Mouse (Mus musculus): ENCODE measurements around the gene Mxd3.

Mxd3 gene

DNA sequence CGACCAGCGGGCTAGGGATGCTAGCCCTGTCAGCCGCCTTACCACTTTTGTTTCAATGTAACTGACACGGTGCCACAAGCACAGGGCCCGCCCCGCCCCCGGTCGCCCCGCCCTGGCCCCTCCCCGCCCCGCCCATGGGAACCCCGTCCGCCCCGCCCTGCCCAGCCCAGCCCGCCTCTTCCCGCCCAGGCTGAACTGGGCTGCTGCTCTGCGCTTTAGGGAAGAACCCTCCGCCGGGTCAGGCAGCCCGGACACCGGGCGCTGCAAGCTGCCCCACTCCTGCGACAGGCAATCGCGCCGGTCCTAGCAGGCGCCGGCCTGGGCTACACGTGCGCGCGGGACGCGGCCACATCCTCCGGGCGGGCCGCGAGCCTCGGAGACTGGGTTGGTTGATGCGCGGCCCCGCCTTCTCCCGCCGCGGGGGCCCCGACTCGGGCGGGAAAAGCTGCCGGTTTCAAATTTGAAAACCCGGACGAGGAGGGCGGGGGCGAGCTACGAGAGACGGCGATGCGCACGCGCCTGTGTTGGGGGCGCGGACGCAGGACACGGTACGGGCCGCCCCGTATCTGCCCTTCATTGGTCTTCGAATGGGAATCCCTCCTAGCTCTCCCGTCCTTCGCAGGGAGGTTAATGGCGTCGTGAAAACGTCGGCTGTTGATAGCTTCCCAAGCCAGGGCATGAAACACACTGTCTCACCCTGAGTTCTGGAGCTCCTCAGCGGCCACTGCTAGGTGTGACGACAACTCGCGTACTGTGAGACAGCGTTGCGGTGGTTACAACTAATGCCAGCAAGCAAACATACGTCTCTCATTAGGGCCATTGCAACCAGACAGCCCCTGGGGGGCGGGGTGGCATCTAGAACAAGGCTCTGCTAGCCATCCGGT is at the start of gene Mxd3:
Gene Mxd3, minus strand, starts transcription at position 141 of the 884 bp plus-strand sequence.
- DNase-seq (ENCODE audit: low spot score), result peak; percentile 88

DNA sequence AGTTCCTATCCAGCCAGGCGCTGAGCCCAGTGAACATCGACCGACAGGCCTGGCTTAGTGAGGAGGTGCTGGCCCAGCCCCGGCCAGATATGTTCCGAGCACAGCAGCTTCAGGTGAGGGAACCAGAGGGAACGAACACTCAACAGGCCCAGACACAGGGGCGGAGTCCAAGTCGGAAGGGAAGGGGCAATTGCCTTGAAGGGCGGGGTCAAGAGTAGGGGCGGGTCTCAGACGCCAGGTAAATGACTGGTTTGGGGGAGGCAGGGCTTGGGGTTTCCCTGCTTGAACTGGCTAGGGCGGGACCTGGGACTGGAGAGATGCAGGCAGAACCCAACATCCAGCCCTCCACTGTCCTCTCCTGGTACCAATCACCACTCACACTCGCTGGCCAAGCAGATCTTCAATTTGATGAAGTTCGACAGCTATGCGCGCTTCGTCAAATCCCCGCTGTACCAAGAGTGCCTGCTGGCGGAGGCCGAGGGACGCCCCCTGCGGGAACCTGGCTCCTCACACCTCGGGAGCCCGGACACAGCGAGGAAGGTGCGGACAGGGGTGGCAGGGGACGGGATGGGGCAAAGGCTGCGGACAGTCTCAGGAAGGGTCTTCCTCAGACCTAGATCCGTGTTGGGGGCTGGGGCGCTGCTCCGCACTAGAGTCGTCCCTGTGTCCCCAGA is 49.4 kb upstream of the Mxd3 start:
- DNase-seq (ENCODE audit: low spot score), result no peak

DNA sequence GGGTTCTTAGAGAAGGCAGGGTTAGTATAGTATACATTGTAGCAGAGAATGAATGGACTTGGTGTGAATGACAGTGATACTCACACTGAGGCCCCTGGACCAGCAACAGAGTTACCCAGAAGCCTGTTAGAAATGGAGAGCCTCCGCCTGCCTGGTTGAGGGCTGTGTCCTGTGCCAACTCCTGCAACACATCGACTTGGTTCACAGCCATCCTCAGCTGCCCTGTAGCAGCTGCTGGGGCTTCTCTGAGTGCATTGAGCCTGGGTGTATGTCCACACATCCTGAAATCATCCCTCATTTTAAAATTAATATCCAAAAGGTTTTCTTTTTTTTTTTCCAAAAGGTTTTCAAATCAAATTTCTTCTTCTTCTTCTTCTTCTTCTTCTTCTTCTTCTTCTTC is 46.3 kb upstream of the Mxd3 start:
- DNase-seq (ENCODE audit: low spot score), result no peak

DNA sequence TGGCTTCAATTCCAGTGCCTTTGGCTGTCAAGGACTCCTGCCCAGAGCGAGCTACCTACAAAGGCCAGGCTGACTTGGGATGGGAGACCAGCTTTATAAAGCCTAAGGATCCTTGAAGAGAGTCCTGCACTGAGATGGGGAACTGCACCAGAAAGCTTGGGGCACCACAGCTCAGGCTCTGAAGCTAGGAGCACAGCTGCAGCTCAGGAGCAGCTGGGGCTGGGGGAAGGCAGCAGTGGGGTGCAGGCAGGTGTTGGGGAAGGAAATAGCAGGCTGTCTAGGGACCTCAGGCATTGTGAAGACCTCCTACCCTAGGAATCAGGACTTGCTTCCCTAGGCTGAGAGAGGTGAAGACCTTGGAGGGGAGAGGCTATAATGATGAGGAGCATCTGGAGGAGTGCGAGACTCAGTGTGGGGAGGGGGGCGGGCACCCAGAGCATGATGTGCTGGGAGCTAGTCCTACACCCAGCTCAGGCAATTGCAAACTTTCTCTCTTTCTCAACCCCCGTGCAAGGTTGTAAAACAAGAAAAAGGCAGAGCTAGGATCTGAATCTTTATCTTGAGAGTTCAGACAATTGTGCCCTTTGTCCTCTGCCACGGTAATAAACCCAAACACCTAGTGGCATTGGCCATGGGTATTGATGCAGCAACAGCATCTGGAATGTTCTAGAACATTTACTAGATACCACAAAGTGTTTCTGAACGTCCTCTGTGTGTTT is 44.7 kb upstream of the Mxd3 start:
- no peak for DNase-seq (ENCODE audit: low spot score)

DNA sequence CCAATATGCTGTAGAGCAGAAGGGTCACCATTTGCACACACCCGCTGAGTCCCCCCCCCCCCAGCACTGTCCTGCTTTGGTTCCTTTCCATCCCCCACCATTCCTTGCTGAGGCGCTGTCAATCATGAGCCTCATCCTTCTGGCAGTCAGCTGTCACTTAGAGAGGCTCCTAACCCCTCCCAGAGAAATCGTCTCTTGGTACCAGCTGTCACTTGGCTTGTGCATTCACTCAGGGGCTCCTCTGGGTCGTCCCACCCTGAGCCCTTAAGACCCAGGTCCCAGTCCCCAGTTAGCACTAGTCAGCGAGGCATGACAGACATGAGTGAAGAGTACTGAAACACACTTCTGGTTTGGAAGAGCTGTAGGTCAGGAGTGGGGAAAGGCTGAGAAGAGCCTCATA is 42.1 kb upstream of the Mxd3 start:
- DNase-seq (ENCODE audit: low spot score), result no peak

DNA sequence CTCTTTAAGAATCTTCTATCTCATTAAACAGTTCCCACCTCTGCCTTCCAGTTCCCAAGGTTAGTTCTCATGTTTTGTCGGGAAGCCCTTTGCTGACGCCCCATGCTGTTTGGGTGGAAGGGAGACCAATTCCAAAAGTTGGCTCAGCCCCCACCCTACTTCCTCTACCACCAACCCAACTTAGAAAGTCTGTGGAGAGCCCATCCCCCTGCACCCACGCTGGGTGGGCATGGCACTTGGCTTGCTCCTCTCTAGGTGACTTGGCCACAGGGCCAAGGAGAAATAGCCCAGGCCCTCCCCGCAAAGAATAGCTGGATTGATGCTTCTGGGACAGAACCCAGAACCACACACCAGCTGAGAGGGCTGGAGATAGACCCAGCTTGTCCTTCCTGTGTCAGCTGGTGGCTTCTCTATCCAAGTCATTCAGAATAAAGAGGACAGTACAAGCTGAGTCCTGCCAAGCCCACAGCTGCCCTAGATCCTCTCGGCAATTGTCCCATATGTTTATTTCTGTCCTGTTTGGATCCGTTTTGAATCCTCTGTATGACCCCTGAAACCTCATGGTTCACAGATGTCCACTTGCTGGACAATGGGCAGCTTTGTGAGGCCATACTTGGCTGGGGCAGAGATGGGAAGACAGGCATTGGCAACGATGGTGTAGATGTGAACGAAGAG is 41.5 kb upstream of the Mxd3 start:
- no peak for DNase-seq (ENCODE audit: low spot score)

DNA sequence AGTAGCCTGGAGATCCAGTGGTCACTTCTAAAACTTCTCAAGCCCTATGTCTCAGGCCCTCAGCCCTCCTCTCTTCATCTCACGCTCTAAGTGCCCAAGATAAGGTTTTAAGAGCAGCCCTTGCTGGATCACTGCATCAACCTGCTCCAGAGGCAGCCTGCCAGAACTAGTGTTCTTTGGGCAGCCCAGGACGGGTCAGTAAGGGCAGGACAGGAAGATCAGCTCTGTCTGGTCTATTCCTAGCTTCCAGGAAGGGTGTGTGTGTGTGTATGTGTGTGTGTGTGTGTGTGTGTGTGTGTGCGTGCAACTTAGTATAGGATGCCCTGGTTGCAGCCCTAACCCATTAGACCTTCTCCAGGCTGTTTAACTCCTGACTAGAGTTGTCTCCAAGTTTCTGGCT is 40.6 kb upstream of the Mxd3 start:
- no peak for DNase-seq (ENCODE audit: low spot score)

DNA sequence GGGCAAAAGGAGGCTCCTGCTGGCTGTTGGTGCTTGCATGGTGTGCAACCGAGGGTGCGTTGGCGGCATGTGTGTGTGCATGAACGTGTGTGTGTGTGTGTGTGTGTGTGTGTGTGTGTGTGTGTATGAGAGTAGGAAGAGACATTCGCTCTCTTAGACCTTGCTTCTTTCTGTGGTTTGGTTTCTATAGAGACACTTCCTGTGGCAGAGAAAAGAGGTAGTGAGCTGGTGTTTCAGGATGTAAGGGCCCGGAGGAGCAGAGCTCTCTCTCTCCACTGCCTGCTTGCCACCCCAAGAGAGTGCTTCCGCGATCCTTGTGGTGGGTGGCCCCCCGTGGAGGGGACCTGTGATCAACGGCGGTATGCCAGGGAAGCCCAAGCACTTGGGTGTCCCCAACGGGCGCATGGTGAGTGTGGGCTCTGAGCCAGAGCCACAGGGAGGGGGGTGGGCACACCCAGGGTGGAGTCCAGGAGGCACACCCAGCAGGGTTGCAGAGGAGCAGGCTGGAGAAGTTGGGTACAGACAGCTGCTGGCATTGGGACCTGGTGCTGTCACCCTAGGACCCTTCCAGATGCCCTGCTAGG is 40.0 kb upstream of the Mxd3 start, which contains the start of gene Rgs14:
Gene Rgs14, plus strand, starts transcription at position 202 of the 584 bp plus-strand sequence.
- DNase-seq (ENCODE audit: low spot score), result peak; percentile 44

DNA sequence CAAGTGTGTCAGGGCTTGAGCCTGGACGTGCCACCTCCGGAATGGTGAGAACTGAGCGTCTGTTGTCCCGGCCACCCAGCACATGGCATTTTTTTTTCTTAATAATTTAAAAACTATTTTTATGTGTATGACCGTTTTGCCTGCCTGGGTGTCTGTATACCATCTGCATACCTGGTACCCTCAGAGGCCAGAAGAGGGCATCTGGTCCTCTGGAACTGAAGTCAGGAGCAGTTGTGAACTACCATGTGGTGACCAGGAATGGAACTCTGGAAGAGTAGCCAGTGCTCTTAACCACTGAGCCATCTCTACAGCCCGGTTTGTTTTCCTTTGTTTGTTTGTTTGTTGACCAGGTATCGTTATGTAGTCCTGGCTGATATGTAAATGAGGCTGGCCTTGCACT is 38.8 kb upstream of the Mxd3 start:
- DNase-seq (ENCODE audit: low spot score), result no peak

DNA sequence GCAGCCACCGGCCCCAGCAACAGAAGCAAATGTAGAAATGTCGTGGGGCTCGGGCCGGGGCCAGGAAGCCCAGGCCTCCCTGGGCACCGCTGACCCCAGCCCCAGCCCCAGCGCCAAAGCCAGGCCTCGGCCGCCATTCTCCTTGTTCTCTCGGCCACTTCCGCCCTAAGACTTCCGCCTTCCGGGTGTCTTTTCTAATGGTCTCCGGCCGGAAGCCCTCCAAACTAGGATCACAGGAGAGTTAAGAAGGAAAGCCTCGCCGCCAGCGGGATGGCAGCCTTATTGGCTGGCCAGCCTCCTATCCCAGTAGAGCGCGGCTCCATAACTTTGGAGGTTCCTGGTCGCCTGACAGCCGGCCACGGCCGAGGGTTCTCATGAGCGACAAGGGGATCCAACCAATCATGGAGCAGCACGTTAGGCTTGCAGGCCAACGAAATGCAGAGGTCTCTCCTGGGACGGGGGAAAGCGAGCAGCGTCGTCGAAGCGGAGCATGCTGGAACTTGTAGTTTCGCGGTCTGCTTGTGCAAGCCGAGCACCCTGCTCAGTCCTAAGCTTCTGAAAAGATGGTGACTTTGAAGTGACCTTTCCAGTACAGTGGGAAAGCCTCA is 32.9 kb upstream of the Mxd3 start, which contains the start of gene Lman2:
Gene Lman2, minus strand, starts transcription at position 331 of the 608 bp plus-strand sequence.
- DNase-seq (ENCODE audit: low spot score), result peak; percentile 93

DNA sequence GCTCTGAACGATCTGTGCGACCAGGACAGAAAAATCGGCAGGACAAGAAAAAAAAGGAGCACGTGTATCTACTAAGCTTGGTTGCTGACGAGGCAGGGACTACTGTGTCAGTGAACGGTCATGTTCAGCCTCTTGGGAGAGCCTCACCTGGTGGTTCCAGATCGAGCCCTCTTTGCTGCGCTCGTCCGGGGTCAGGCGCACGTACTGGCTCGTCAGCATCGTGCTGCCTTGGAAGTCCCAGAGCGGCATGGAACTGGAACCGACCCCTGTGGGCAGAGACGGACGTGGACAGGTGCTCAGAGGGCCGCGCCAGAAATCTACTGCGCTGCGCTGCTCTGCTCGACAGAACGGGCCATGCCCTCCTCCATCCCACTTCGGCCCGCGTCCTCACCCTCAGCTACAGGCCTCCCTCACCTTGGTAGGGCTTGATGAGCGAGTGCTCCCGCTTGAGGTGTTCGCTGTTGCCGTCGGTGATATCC is 32.4 kb upstream of the Mxd3 start:
- peak; percentile 22 for DNase-seq (ENCODE audit: low spot score)

DNA sequence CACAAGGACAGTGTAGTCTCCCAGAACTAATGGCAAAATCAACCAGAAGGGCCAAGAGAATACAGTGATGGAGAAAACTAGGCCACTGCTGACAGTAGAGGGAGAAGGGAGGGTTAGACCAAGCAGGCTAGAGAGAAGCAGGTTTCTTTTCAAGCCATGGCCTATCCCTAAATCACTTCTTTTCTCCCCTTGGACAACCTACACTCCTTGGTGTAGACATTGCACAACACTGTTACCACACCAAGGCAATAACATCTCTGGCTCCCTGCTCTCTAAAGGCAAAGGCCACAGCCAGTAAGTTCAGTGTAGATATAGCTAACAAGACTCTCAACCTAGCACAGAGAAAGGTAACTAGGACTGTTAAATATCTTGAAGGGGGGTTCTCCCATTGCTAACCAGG is 31.5 kb upstream of the Mxd3 start:
- no peak for DNase-seq (ENCODE audit: low spot score)

DNA sequence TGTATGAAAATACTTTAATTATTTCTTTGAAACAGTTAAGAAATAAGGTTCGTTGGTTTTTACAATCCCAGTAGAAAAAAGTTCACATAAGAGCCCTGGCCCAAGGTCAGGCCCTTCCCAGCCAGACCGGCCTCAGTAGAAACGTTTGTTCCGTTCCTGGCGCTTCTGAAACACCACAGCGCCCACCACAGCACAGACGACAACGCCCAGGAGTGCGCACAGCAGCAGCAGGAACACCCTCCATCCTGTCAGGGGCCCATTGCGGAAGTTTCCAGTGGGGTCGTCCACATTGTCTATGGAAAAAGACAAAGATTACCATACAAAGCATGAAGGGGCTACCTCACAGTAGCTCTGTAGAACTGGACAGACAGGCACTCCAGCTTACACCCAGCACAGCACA is 17.1 kb upstream of the Mxd3 start:
- no peak for DNase-seq (ENCODE audit: low spot score)

DNA sequence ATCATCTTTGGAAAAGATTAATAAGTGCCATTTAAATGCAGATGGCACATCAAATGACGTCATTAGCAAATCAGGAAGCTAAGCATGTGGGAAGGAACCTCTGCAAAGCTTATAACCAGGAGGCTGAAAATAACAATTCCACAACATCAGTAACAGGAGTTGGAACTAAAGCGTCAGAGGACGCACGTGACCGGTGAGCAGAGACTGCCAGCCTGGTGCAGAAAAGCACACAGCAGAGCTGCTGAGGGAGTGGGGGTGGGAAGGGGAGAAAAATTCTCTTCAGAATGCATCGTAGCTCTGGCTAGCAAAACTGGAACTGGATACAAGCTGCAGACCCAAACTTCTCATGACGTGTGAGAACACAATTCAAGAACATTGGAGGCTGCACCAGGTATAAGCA is 14.7 kb upstream of the Mxd3 start:
- no peak for DNase-seq (ENCODE audit: low spot score)

DNA sequence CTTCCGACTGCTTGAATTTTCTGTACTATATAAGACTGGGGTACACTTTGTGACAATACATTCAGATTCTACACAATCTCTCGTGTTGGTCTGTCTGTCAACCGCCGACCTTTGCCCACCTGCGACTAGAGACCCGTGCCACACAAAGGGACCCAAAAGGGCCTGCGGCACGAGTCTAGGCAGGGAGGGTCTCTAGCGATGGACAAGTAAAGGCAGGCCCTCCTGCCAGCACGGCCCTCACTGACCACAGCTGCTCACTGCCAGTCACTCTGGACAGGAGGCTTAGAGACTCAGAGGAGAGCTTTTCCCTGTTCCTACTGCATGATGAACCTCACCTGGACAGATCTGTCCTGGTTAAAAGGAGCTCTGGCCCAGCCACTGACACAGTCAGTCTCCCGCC is 12.8 kb upstream of the Mxd3 start:
- DNase-seq (ENCODE audit: low spot score), result no peak

DNA sequence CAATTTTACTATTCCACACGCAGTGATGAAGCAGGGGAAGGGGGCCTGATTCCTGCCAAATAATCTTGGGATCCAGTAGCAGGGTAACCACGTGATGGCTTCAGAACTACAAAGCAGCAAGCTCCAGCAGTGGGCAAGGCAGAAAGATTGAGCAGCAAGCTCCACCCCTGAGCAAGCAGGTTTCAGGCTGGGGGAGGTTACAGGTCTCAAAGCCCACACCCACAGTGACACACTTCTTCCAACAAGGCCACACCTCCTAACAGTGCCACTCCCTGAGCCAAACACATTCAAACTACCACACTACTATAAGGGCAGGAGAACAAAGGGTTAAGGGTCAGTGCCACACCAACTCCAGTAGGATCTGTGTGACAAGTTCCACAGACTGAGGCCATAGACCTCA is 9.6 kb upstream of the Mxd3 start:
- no peak for DNase-seq (ENCODE audit: low spot score)

DNA sequence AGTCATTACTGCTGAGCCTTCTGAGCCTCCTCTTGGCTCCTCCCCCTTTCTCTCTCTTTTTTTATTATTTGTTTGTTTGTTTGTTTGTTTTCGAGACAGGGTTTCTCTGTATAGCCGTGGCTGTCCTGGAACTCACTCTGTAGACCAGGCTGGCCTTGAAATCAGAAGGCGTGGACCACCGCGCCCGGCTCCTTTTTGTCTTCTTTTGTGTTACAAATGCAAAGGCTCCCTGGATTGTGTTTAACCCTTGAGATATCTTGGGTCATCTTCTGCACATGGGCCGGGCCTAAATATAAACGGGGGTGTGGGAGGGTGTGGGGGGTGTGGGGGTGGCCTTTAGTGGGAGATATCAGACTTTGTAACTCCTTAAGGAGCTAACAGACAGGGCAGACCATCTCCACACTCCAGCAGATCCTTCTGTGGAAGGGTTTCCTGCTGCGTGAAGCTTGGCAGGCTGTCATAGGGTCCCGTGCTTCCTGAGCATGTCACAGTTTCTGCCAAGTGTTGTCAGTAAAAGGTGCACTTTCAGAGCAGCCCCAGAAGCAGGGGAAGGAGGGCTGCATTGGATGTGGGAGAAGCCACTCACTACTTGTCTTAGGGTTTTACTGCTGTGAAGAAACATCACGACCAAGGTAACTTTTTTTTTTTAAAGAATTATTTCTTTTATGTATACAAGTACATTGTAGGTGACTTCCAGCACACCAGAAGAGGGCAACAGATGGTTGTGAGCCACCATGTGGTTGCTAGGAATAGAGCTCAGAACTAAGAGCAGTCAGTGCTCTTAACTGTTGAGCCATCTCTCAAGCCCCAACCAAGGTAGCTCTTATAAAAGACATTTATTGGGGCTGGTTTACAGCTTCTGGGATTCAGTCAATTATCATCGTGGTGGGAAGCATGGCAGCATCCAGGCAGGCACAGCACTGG is 8.8 kb upstream of the Mxd3 start:
- no peak for DNase-seq (ENCODE audit: low spot score)

DNA sequence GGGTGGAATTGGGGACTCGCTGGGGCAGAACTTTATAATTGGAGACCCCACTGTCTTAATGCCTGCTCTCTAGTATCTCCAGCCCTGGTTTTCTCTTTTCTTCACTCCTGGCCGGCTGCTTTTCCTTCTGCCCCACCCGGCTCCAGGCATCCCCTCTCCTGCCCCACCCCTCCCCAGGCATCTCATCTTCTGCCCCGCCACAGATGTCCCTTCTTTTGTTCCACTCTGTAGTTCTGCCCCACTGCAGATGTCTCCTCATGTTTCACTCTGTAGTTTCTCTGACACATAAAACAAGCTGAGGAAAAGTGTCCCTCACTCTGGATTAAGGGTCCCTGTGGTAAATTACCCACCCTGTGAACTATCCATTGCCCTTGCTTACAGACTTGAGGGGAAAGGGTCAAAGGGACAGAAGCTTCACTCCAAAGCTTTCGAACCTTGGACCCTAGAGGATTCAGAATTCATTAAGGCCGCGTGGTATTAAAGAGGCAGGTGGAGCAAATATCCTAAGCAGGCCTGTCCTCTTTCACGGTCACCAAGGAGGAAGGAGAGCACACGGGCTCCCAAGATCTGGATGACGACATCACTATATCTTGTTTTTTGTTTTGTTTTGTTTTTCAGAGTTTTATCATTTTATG is 7.8 kb upstream of the Mxd3 start:
- DNase-seq (ENCODE audit: low spot score), result no peak

DNA sequence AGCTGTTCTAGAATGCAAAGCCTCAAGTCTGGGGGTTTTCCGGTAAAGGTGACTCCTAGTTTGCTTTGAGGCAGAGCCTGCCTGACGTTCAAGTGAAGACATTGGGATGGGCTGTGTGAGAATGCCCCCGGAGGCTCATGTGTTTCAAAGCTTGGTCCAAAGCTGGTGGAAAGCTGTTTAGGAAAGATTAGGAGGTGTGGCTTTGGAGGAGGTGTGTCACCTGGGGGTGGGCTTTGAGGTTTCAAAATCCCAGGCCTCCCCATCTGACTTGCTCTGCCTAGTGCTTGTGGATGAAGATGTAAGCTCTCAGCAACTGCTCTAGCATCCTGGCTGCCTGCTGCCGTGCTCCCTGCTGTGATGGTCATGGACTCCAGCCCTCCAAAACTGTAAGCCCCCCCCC is 6.1 kb upstream of the Mxd3 start:
- DNase-seq (ENCODE audit: low spot score), result no peak

DNA sequence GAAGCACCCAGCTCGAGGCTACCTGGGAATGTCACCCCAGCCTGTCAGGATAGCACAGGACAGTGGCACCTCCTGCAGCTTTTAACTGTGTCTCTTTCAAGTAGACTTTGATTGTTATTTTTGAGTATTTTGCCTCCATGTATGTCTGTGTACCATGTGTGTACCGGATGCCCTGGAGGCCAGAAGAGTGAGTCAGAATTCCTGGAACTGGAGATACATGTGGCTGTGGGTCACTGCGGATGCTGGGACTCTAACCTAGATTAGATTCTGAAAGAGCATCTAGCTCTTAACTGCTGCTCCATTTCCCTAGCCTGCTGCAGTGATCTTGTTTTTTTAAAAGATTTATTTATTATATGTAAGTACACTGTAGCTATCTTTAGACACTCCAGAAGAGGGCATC is 2.7 kb upstream of the Mxd3 start:
- no peak for DNase-seq (ENCODE audit: low spot score)

Data from c-Kit-positive CD71-positive TER-119-positive erythroid progenitor cells, embryonic 14.5 days (primary cell).